Mouse (Mus musculus): Measurements from ENCODE around the gene Tbcb.

DNA sequence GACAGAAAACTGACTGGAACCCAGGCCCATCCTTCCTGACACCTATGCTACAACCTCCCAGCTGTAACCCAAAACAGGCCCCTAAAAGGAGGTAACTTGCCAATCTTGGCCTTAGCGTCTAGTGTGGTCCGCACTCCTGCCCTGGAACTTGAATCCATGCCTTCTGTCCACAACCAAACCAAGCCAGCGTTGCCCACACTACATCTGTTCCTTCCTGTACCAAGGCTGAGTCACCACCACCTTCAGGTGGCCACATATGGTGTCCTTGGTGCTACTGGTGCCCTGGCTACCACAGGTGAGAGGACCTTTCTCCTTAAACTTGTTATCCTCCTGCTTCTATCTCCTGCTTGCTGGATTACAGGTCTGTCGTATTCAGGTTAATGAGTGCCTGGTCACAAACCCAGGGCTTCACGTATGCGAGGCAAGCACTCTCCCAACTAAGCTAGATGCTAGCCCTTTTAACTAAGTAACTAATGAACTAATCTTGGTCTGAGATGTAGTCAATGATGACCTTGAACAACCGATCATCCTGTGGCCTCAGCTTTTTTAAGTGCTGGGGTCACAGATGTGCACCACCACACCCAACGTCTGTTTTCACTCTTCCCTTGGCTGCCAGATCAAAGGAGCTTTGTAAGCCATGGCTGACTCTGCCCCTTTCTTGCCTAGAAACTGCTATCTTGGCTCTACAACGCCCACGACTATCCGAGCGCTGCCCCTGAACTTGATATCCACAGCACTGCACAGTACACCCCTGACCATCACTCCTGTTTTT, 43.5 kb downstream of the Tbcb start:
- no peak for TF ChIP-seq CTCF (IDR thresholded peaks at IDR 0.05; ENCODE audit: low read depth, low read length)
- TF ChIP-seq POLR2A (IDR thresholded peaks at IDR 0.05; ENCODE audit: borderline replicate concordance, low read depth, low read length): no peak

All from bone marrow macrophage, adult 2 months (primary cell).